Mouse (Mus musculus): ENCODE data around the gene Sel1l3. TPM values are rescaled to one million over a fixed set of nuclear protein-coding genes. Genes with fewer than 3 reads are reported as not detected.

Sel1l3 gene
- under 1 TPM; 0.55 to 0.57 TPM for total RNA-seq (2021)

DNA sequence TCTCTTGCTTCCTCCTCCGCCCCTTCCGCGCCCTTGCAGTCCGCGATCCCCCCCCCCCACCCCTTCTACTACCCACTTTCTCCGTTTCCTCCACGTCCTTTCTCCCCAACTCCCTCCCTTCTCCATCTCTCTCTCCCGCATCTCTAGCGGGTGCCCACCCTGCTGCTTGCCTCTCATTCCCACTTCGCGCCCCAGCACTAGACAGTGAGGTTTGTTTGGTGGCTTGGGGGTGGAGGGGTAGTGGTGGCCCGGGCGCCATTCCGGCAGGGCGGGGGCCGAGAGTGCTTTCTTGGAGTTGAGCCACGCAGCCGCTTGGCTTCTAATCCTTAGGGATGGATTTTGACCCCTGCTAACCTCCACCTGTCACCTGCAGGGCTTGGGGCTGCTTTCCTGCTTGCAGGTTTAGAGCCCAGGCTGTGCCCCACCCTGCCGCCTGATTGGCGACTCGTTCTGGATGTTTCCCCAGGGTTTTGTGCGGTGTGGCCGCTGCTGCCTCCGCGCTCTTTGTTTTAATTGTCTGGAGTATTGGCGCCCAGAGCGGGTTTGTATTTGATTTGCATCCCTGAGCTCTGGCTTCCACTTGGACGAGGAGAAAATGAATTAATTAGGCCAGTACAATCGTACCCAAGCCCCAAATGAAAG, at the start of gene Sel1l3:
Sel1l3 (minus strand) TSS at position 217 of the 642 bp plus-strand sequence.
- DNase-seq, result peak; percentile 8 to 26
- intact Hi-C loops (cut with DNase I), result no loop called here

- intact Hi-C loops (cut with DNase I), result no loop called here
- no peak for DNase-seq
Measured at GRCm38 (mm10) chr5:53261999-53262398, 48.3 kb upstream of the Sel1l3 start.

DNA sequence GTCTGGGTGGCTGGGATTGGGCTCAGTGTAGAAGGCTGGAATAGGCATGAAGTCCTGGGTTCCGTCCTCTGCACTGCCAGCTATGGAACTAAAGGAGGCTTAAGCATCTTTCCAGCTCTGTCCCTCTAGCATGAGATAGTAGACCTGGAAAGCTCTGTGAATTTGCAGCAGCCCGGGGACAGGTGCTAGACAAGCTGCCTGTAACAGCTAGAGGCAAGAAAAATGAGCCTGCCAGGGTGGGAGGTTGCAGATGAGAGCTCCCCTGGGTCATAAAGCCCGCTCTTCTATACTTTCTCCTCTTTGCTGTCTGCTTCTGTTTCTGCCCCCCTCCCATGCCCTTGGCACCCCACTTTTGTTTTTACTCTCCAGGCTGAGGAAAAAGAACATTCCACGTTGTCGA, 46.2 kb upstream of the Sel1l3 start:
- no peak for DNase-seq
- intact Hi-C loops (cut with DNase I), result no loop called here

DNA sequence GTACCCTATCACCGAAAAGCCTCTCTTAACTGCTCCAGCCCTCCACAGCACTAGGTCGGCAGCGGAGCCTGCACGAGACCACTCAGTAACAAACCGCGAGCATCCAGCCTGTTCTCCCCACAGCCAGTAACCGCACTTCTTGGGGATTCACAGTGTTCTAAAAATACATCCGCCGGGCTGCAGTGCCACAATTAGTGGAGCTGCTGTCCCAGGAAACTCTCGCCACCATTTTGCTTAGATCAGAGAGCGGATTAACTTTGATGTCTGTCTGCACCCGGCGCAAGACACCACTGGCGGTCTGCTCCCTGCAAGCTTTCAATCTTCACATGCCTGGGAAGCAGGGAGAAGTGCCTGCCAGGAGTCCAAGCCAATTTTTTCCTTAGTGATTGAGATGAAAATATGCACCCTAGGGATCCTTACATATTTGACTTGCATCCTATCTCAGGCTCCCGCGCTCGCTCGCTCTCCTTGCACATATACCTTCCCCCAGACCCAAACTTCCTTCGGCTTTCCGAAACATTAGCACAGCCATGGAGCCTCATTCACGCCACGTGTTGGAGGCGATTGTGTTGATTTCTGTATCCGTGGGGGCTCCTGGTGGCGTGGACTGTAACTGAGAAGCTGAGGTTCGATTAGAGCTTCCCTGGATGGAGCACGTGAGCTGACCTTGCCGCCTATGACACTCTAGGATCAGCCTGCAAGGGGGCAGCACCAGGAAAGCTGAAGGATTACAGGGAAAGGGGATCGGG, 44.5 kb upstream of the Sel1l3 start:
- intact Hi-C loops (cut with DNase I), result no loop called here
- peak; percentile 33 to 40 for DNase-seq

GRCm38 (mm10) chr5:53254821-53255220, 41.1 kb upstream of the Sel1l3 start:
- intact Hi-C loops (cut with DNase I), result no loop called here
- DNase-seq, result no peak

DNA sequence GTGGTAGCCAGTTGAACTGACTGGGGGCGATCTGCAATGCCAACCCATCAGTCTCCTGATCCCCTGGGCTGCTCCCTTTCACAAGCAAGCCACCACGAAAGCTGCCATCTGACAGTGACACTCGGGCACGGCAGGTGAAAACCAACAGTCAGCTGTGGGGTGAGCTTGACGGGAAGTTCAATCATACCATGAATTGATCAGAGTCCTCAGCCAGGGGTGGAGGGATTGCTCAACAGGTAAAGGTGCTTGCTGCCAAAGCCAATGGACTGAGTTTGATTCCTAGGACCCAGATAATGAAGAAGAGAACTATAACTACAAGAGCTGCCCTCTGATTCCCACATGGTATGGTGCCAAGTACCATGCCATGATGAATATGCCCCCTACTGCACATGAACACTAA, 40.4 kb upstream of the Sel1l3 start:
- DNase-seq, result no peak
- intact Hi-C loops (cut with DNase I), result no loop called here

DNA sequence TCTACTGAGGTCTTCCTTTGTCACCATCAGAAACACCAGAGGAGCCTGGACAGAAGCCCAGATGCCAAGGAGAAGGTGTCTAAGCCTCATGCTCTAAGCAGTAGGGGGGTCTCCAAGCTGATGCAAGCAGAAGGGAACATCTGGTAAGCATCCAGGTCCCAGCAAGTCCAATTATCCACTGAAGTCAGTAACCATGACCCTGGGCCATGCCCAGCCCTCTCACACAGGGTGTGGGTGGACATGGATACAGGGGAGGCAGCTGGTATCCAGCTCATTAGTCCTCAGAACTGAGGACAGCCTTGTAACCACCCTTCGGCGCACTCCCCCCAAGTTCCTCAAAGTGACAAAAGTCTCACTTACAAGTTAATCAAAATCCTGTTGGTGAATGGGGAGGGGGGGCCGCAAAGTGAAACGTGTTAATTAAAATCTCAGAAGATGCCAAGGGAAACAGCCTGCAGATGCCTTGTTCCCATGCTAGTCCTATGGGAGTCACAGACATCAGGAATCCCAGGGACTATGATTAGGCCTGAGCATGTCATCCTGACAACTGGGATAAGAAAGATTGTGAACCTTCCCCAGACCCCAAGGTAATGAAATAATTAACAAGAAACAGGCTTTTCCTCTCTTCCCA, 35.8 kb upstream of the Sel1l3 start:
- no peak for DNase-seq
- intact Hi-C loops (cut with DNase I), result no loop called here

DNA sequence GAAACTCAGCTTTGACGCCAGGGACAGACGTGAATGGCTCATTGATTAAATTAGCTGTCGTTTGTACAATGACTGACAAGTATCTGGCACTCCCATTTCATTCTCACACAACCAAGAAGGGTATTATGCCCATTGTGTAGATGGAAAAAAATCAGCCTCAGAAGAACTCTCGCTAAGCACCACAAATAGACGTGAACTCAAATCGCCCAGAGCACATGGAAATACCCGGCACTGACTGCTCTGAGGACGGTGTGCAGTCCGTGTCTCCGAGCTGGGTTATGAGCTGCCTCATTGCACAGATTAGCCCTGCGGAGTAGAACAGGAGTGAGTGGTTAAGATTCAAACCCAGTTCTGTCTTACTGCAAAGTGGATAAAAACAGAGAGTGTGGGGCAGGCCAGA, 34.8 kb upstream of the Sel1l3 start:
- DNase-seq, result no peak
- intact Hi-C loops (cut with DNase I), result no loop called here

- intact Hi-C loops (cut with DNase I), result no loop called here
- no peak for DNase-seq
Measured at GRCm38 (mm10) chr5:53243933-53244332, 30.2 kb upstream of the Sel1l3 start.

DNA sequence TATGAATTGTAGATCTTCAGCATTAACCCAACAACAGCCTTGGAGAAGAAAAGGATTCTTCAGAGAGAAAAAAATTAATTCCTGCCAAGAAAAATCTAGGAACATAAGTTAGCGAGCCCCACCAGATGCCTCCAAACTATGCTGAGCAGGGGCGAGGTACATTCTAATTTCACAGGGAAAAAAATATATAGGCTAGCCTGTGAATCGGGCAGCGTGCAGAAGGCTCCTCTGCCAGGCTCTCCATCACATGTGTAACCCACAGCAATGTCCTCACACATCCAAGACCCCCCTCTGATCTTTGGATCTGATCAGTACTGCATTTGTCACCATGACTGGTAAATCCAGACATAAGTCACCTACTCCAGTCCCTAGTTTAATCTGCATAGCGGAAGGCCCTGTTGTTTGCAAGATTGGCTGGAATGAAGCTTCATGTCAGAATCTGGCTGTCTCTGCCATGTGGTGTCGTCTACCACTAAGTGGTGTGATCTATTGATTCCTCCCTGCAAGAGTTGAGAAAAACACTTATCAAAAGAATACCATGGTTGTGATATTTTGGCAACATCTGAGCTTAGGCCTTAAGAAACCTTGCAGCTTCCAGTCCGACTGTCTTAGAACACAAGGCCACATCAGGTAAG, 29.3 kb upstream of the Sel1l3 start:
- intact Hi-C loops (cut with DNase I), result no loop called here

DNA sequence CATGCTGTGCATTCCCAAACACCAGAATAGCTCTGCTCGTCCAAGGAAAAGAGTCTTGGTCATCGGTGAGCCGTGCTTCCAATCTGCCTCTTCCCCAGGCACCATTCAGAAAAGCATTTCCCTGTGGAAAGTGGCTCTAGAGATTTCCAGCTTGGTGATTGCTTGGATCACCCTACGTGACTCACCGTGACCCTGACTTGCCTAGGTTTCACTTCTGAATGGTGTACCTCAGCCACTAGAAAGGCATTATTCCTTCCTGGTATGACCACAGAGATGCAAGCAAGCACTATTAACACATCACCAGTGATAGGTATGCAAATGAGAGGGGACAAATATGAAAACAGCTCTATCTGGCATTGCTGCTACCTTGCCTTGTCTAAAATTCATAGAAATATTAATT, 28.2 kb upstream of the Sel1l3 start:
- intact Hi-C loops (cut with DNase I), result no loop called here

More for the DNA sequence above, 29.3 kb upstream of the Sel1l3 start:
- no peak for DNase-seq

GRCm38 (mm10) chr5:53241109-53241508, 27.4 kb upstream of the Sel1l3 start:
- intact Hi-C loops (cut with DNase I), result no loop called here
- DNase-seq, result no peak

More for the DNA sequence above, 28.2 kb upstream of the Sel1l3 start:
- no peak for DNase-seq

DNA sequence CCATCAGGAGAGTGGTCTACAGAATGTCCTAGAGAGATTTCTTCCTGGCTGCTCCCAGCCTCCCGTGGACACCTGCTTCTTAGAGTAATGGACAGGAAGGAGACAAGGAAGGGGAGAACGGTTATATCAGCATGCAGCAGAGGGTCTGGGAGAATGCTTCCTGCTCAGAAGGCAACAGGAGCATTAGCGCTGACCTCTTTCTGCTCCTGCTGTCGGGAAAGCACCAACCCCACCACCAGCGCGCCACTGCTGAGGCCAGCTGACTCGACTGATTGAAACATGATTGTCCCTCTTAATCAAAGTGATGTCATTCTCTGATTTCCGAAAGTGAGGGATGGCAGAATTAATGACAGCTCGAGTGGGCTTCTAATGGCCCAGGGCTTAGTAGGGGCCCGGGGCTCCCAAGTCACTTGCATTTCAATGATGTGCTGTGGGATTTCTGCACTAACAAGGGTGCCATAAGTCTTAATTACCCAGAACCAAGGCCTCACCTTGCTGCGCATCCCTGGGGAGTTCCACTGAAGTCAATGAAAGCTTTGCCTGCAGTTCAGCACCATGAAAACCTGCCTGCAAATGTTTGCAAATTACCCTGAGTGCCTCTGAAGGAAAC, 26.2 kb upstream of the Sel1l3 start:
- intact Hi-C loops (cut with DNase I), result no loop called here

DNA sequence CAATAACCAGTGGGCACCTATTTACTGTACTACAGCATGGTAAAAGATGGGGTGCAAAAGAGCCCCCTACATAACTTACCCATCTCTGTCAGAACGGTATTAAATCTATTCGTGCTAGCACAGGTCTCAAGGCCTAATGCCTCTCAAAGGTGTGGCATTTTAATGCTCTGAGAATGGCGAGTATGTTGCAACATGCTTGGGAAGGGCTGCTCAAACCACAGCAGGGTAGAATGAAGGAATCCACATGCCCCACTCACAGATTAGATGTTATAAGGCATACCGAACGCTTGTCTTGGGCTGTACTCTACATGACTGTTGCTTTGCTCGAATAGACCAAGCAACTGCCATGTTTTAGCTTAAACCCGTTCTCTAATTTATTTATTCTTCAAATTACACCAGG, 25.5 kb upstream of the Sel1l3 start:
- no peak for DNase-seq
- intact Hi-C loops (cut with DNase I), result no loop called here

More for the DNA sequence above, 26.2 kb upstream of the Sel1l3 start:
- no peak for DNase-seq

GRCm38 (mm10) chr5:53238761-53239160, 25.0 kb upstream of the Sel1l3 start:
- no peak for DNase-seq
- intact Hi-C loops (cut with DNase I), result no loop called here

DNA sequence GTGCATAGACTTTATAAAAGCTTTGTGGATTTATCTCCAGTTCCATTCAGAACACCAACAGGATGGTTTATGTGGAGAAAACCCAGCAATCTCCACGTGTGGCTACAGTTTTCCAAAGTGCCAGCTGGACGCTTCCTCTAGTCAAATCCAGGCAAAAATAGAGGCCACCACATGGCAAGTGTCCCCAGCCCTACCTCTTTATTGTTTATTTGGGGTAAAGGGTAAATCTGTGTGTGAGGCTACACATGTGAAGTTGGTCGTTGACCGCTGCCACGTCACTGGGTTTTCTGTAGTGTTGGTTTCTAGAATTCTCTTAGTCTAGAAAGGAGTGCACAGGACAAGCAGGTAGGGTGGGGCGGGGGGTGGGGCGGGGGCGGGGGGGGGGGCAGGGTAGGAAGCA, 23.0 kb upstream of the Sel1l3 start:
- intact Hi-C loops (cut with DNase I), result no loop called here
- DNase-seq, result no peak

GRCm38 (mm10) chr5:53236136-53236535, 22.4 kb upstream of the Sel1l3 start:
- intact Hi-C loops (cut with DNase I), result no loop called here
- DNase-seq, result peak in 1 of 2 experiments; percentile 18

DNA sequence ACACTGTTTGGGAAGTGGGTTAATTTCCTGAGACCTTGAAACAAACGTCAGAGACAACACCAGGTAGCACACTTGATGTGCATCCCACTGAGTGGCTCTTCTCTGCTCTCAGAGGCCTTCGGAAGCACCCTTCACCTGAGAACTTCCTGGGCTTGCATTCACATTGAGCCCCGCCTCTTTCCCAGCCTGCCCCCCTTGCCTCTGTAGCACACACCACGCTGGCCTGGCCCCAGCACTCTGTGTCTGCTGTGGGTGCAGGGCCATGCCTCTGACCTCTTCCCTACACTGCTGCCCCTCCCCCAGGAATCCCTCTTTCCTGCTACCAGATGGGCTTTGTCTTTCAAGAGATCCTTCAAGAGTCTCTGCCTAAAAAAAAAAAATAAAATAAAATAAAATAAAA, 21.8 kb upstream of the Sel1l3 start:
- intact Hi-C loops (cut with DNase I), result no loop called here
- DNase-seq, result no peak

DNA sequence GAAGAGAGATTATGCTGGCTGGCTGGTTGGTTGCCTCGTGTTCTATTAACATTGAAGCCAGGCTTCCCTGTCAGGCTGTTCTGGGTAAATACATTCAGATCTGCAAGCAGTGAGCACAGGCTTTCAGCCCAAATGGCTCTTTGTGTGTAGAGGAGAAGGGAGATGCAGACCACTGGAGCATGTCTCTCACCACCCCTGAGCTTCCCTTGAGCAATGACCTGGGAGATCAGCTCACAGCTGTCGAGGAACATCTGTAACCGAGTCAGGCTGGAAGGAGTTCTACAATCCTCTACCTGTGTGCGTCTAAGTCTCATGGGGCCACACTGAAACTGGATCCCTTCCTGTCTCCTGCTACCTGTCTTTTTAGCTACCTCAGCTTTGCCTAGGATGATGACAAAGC, 16.8 kb upstream of the Sel1l3 start:
- DNase-seq, result no peak
- intact Hi-C loops (cut with DNase I), result no loop called here

DNA sequence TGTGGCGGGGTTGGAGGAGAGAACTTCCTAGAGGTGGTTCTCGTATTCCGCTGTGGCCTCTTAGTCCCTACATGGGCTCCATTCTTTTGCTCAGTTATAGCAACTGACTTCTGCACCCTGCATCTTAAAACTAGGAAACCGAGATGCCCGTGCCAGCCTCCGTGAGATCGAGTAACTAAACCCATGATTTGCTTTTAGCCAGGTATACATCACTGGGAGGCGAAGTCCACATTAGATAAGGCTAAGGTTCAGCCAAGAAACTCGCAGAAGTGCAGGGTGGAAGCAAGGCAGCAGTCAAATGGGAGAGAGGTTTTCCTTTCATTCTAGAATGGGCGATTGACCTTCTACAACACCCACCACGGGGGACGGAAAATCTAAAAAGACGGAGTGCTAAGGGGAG, 11.7 kb upstream of the Sel1l3 start:
- no peak for DNase-seq
- intact Hi-C loops (cut with DNase I), result no loop called here

- intact Hi-C loops (cut with DNase I), result no loop called here
- no peak for DNase-seq
Measured at GRCm38 (mm10) chr5:53214801-53215200, 1.1 kb upstream of the Sel1l3 start.

All from heart, postnatal 10 days (tissue).